Mouse (Mus musculus) neural tube, embryonic 14.5 days (tissue): ENCODE measurements around the gene Babam2. TPM values are rescaled to one million over a fixed set of nuclear protein-coding genes. Genes with fewer than 3 reads are reported as not detected.

Source experiments
- ATAC-seq: fragments of 200-750 bp; cut with Nextera tagmentation; 2 replicates; pipeline ENCODE4 v1.8.0; 2017; ENCODE audit warnings: low read depth, mild to moderate bottlenecking, moderate TSS enrichment, moderate library complexity
- H3K27ac ChIP-seq: fragments of 300-500 bp; sonication (generic); 2 replicates; pipeline ENCODE4 v1.5.1; 2014; ENCODE audit warnings: low read depth, mild to moderate bottlenecking, control low read depth, low read length, moderate library complexity, mixed read lengths
- H3K27me3 ChIP-seq: fragments of 300-500 bp; sonication (generic); 2 replicates; pipeline ENCODE4 v1.6.1; 2014; ENCODE audit warnings: low read length; ENCODE audit not compliant: control insufficient read depth, insufficient read depth
- H3K36me3 ChIP-seq: fragments of 300-500 bp; sonication (generic); 2 replicates; pipeline ENCODE4 v1.6.1; 2014; ENCODE audit warnings: low read length, mixed read lengths; ENCODE audit not compliant: control insufficient read depth, insufficient read depth
- H3K4me1 ChIP-seq: fragments of 300-500 bp; sonication (generic); 2 replicates; pipeline ENCODE4 v1.6.1; 2014; ENCODE audit warnings: low read length; ENCODE audit not compliant: control insufficient read depth, insufficient read depth
- H3K4me2 ChIP-seq: fragments of 300-500 bp; sonication (generic); 2 replicates; pipeline ENCODE4 v1.6.1; 2014; ENCODE audit warnings: mild to moderate bottlenecking, low read depth, low read length, control low read depth
- H3K4me3 ChIP-seq: fragments of 300-500 bp; sonication (generic); 2 replicates; pipeline ENCODE4 v1.5.1; 2014; ENCODE audit warnings: low read depth, low read length, control low read depth, mixed read lengths
- H3K9ac ChIP-seq: fragments of 300-500 bp; sonication (generic); replicated peaks from 2 replicates; pipeline ENCODE4 v1.6.1; 2014; ENCODE audit warnings: low read depth, mild to moderate bottlenecking, control low read depth, low read length, mixed read lengths
- H3K9me3 ChIP-seq: fragments of 300-500 bp; sonication (generic); 2 replicates; pipeline ENCODE4 v1.6.1; 2016; ENCODE audit warnings: low read length; ENCODE audit not compliant: control insufficient read depth
- WGBS: fragments of 180-500 bp; shearing (Covaris S2); extraction: QIAGEN DNeasy Blood & Tissue Kit; methylation state at CpG from one replicate; pipeline ENCODE4 v1.1.7; 2014; 5-methylcytosine and 5-hydroxymethylcytosine counted together
- polyA plus RNA-seq: library from polyadenylated mRNA; unstranded; fragments of >200 nt; fragmentation: Nextera tagmentation; extraction: Ambion mirVana; gene quantifications from 2 replicates; pipeline ENCODE4 v1.2.1, GENCODE M21; 2014

Babam2 gene
- polyA plus RNA-seq, 1 experiment from 2014 or later: 43.5 TPM

DNA sequence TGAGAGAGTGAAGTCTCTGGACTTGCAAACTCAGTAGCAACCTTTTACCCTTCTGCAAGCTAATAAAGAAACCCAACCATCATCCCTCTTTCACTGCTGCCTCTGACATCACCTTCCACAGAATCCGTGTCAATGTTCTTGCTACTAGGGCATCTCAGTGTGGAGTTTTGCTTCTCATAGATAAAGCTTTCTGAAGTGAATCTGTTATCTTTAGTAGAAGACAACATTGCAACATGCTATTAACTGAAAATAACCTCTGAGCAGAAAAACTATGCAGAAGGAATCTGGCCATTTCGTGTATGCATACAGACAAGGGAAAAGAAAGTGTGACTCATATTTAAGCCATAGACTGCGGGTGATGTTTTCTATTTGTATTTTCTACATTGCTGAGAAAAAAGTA is 168.6 kb downstream of the Babam2 start:
- H3K4me2 ChIP-seq: no peak overlapping the region
- H3K9me3 ChIP-seq: no peaks in the 10 kb centered on the region
- no peaks in the 10 kb centered on the region for H3K27me3 ChIP-seq
- H3K27ac ChIP-seq: no peak overlapping the region
- no peaks in the 10 kb centered on the region for H3K4me1 ChIP-seq
- H3K36me3 ChIP-seq: no peaks in the 10 kb centered on the region
- no peak overlapping the region for H3K4me3 ChIP-seq
- 89% methylated on average over 3 of the region's 3 CpGs for WGBS
- no peak for ATAC-seq
- H3K9ac ChIP-seq: no peak overlapping the region

GRCm38 (mm10) chr5:31870856-31871520 is 173.5 kb downstream of the Babam2 start:
- Histone ChIP-seq H3K27me3 (no peaks in the 10 kb centered on the region), H3K4me1 (no peaks in the 10 kb centered on the region), H3K4me2 (no peak overlapping the region), H3K27ac (no peak overlapping the region), H3K9me3 (no peaks in the 10 kb centered on the region), H3K36me3 (no peaks in the 10 kb centered on the region), H3K4me3 (no peak overlapping the region), H3K9ac (no peak overlapping the region)
- ATAC-seq: no peak
- 85% methylated on average over 8 of the region's 8 CpGs for WGBS

- Histone ChIP-seq H3K27me3 (no peaks in the 10 kb centered on the region), H3K4me1 (no peaks in the 10 kb centered on the region), H3K9ac (no peak overlapping the region), H3K4me2 (no peak overlapping the region), H3K27ac (no peak overlapping the region), H3K36me3 (no peaks in the 10 kb centered on the region), H3K9me3 (no peaks in the 10 kb centered on the region), H3K4me3 (no peak overlapping the region)
- WGBS: 89% methylated on average over 2 of the region's 2 CpGs
- no peak for ATAC-seq
Measured at GRCm38 (mm10) chr5:31873328-31873727, 175.8 kb downstream of the Babam2 start.

- Histone ChIP-seq H3K27me3 (no peaks in the 10 kb centered on the region), H3K36me3 (no peaks in the 10 kb centered on the region), H3K27ac (no peak overlapping the region), H3K9ac (no peak overlapping the region), H3K4me1 (no peaks in the 10 kb centered on the region), H3K9me3 (no peaks in the 10 kb centered on the region), H3K4me2 (no peak overlapping the region), H3K4me3 (no peak overlapping the region)
- no peak for ATAC-seq
- 90% methylated on average over 1 of the region's 1 CpGs for WGBS
Measured at GRCm38 (mm10) chr5:31874543-31874942, 177.1 kb downstream of the Babam2 start.

DNA sequence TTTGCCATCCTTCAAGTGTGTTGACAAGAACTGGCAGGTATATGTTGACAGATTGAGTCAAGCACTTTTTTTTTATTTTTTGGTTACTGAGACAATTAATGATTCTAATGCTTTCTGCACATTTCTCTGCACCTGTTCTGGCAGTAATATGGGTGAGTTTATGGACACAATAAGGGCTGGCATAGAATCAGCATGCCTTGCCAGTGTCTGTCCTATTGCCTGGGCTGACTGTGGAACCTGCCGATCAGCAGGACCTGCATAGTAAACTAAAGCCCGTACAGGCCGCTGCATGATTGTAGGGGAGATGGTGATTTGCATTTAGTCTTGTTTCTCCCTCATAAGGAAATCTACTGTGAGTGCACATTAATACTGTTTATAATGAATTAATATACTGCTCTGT is 178.0 kb downstream of the Babam2 start:
- H3K27ac ChIP-seq: no peak overlapping the region
- no peak overlapping the region for H3K4me2 ChIP-seq
- H3K27me3 ChIP-seq: no peaks in the 10 kb centered on the region
- no peaks in the 10 kb centered on the region for H3K36me3 ChIP-seq
- no peaks in the 10 kb centered on the region for H3K4me1 ChIP-seq
- WGBS: 88% methylated on average over 3 of the region's 3 CpGs
- ATAC-seq: no peak
- no peak overlapping the region for H3K9ac ChIP-seq
- H3K9me3 ChIP-seq: no peaks in the 10 kb centered on the region
- no peak overlapping the region for H3K4me3 ChIP-seq

- H3K36me3 ChIP-seq: no peaks in the 10 kb centered on the region
- no peak for ATAC-seq
- H3K9me3 ChIP-seq: no peaks in the 10 kb centered on the region
- H3K4me1 ChIP-seq: no peaks in the 10 kb centered on the region
- no peak overlapping the region for H3K4me2 ChIP-seq
- no peak overlapping the region for H3K9ac ChIP-seq
- no peak overlapping the region for H3K27ac ChIP-seq
- H3K4me3 ChIP-seq: no peak overlapping the region
- H3K27me3 ChIP-seq: no peaks in the 10 kb centered on the region
- WGBS: 87% methylated on average over 8 of the region's 8 CpGs
Measured at GRCm38 (mm10) chr5:31876216-31876974, 178.9 kb downstream of the Babam2 start.

DNA sequence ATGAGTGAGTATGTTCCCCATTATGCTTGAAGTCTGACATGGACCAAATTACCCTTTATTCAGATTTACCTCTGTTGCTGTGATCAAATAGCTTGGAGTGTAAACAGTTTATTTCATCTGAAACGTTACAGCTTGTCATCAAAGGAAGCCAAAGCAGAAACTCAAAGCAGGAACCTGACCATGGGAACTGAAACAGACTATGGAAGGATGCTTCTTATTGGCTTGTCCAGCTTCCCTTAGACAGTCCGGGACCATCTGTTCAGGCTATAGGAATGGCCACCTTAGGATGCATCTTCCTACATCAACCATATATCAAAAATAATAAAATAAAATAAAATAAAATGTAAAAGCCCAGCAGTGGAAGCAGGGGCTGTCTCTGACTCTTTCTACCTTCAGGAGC is 183.0 kb downstream of the Babam2 start:
- Histone ChIP-seq H3K36me3 (no peaks in the 10 kb centered on the region), H3K4me2 (no peak overlapping the region), H3K27me3 (no peaks in the 10 kb centered on the region), H3K4me3 (no peak overlapping the region), H3K27ac (no peak overlapping the region), H3K9me3 (no peaks in the 10 kb centered on the region), H3K4me1 (no peaks in the 10 kb centered on the region), H3K9ac (no peak overlapping the region)
- ATAC-seq: no peak
- WGBS: 81% methylated on average over 2 of the region's 2 CpGs

DNA sequence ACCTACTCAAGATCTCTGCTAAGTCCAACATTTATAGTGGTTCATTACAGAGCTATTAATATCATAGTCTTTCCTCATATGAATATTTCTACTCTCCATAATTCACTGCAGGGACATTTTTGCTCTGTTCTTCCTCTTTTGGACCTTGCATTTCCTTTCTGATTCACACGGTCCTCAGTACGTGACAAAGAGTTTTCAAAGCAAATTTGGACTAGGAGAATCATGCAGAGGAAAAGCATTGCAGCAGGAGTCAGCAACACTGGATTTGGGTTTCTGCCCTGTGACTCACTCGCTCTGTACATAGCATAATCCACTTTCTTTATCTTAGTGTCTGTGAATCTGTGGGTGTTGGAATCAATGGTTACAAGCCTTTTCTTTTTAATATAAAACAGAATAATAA is 184.8 kb downstream of the Babam2 start:
- WGBS: 84% methylated on average over 3 of the region's 3 CpGs
- H3K4me3 ChIP-seq: no peak overlapping the region
- no peak overlapping the region for H3K9ac ChIP-seq
- no peak overlapping the region for H3K27ac ChIP-seq
- no peaks in the 10 kb centered on the region for H3K36me3 ChIP-seq
- H3K4me1 ChIP-seq: no peaks in the 10 kb centered on the region
- no peaks in the 10 kb centered on the region for H3K9me3 ChIP-seq
- no peaks in the 10 kb centered on the region for H3K27me3 ChIP-seq
- H3K4me2 ChIP-seq: no peak overlapping the region
- no peak for ATAC-seq

DNA sequence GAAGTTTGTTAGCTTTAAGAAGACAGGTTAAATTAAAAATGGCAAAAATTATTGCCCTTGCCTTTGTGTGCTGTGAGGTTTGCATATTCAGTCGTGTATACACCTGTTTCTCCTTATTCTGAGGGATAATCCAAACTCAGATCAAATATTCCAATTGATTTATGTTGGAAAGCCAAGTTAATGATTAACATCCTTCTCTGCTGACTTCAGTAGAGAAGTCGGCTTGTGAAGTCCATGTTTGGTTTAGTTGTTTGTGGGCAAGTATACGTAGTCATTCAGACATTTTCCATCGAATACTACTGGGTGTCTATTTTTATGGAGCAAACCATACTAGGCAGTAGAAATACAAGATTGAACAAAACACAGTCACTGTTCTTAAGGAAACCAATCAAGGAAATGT is 187.5 kb downstream of the Babam2 start:
- no peaks in the 10 kb centered on the region for H3K36me3 ChIP-seq
- no peak overlapping the region for H3K4me3 ChIP-seq
- 90% methylated on average over 4 of the region's 4 CpGs for WGBS
- no peaks in the 10 kb centered on the region for H3K27me3 ChIP-seq
- no peaks in the 10 kb centered on the region for H3K4me1 ChIP-seq
- H3K4me2 ChIP-seq: no peak overlapping the region
- no peak overlapping the region for H3K9ac ChIP-seq
- no peak for ATAC-seq
- H3K9me3 ChIP-seq: no peaks in the 10 kb centered on the region
- no peak overlapping the region for H3K27ac ChIP-seq
